Mouse (Mus musculus) kidney, adult 2 months (tissue): ENCODE data around the gene B4galt1. TPM values are rescaled to one million over a fixed set of nuclear protein-coding genes. Genes with fewer than 3 reads are reported as not detected.

Experiments used
- DNase-seq: peaks from one replicate; pipeline ENCODE4 v3.0.0; 2021
- H3K27ac ChIP-seq: fragments of 200-500 bp; 2 replicates; pipeline ENCODE4 v1.5.1; 2012; ENCODE audit warnings: low read depth, low read length, control low read depth, inconsistent platforms; ENCODE audit not compliant: insufficient read depth
- H3K27me3 ChIP-seq: fragments of 200-500 bp; replicated peaks from 2 replicates; pipeline ENCODE4 v1.6.1; 2012; ENCODE audit warnings: mild to moderate bottlenecking, moderate library complexity, low read length, inconsistent platforms; ENCODE audit not compliant: control insufficient read depth, insufficient read depth
- H3K36me3 ChIP-seq: fragments of 200-500 bp; 2 replicates; pipeline ENCODE4 v1.6.1; 2012; ENCODE audit warnings: mild to moderate bottlenecking, moderate library complexity, low read length, inconsistent platforms; ENCODE audit not compliant: control insufficient read depth, insufficient read depth
- H3K4me1 ChIP-seq: fragments of 200-500 bp; 2 replicates; pipeline ENCODE4 v1.6.1; 2011; ENCODE audit warnings: low read length; ENCODE audit not compliant: control insufficient read depth, insufficient read depth
- H3K4me3 ChIP-seq: fragments of 200-500 bp; 2 replicates; pipeline ENCODE4 v1.5.1; 2011; ENCODE audit warnings: mild to moderate bottlenecking, low read depth, low read length, control low read depth; ENCODE audit not compliant: insufficient read depth
- CTCF ChIP-seq: fragments of 200-500 bp; conservative IDR thresholded peaks from 2 replicates; pipeline ENCODE4 v1.5.1; 2011; ENCODE audit warnings: low read depth, mild to moderate bottlenecking, control low read depth, low read length, moderate library complexity, mixed read lengths; ENCODE audit not compliant: insufficient read depth, insufficient read length
- POLR2A ChIP-seq: fragments of 200-500 bp; IDR thresholded peaks from one replicate; pipeline ENCODE4 v1.6.1; 2011; ENCODE audit warnings: low read depth, low read length, control low read depth
- WGBS: fragments of 180-500 bp; shearing (Covaris S2); methylation state at CpG from one replicate; pipeline ENCODE4 v1.1.7; 2018; 5-methylcytosine and 5-hydroxymethylcytosine counted together
- polyA plus RNA-seq: library from polyadenylated mRNA; depleted of rRNA; stranded (reverse); fragments of >200 nt; gene quantifications from 2 replicates; pipeline ENCODE4 v1.2.3, GENCODE M21; 2012; rRNA removed

Gene B4galt1
- polyA plus RNA-seq = 20.1 and 22.2 TPM in 2 replicates

- TF ChIP-seq CTCF (no peak), POLR2A (peak; percentile 69)
- H3K4me3 ChIP-seq = peak within 1 kb of the TSS; percentile 81
- 1% methylated on average over 82 of the region's 83 CpGs for WGBS
- DNase-seq = peak; percentile 99
- no peaks in the 10 kb centered on the region for H3K36me3 ChIP-seq
- peak within 1 kb of the TSS; percentile 93 for H3K27ac ChIP-seq
- H3K27me3 ChIP-seq = no peaks in the 10 kb centered on the region
- H3K4me1 ChIP-seq = peaks cover 14% of the 10 kb centered on the region
These were observed at the start of gene B4galt1 for GRCm38 (mm10) chr4:40853565-40854386. B4galt1 (minus strand) TSS chr4:40854005.

- no peaks in the 10 kb centered on the region for H3K36me3 ChIP-seq
- no peak overlapping the region for H3K27ac ChIP-seq
- no peaks in the 10 kb centered on the region for H3K4me1 ChIP-seq
- H3K4me3 ChIP-seq = no peak overlapping the region
- TF ChIP-seq CTCF = no peak
- no peak for TF ChIP-seq POLR2A
- no peak for DNase-seq
- H3K27me3 ChIP-seq = no peaks in the 10 kb centered on the region
- WGBS = 94% methylated on average over 4 of the region's 4 CpGs
These were observed 46.8 kb upstream of the B4galt1 start for GRCm38 (mm10) chr4:40900612-40901011.

- WGBS = 98% methylated on average over 3 of the region's 3 CpGs
- H3K4me3 ChIP-seq = no peak overlapping the region
- H3K27me3 ChIP-seq = no peaks in the 10 kb centered on the region
- no peaks in the 10 kb centered on the region for H3K36me3 ChIP-seq
- TF ChIP-seq POLR2A (no peak), CTCF (no peak)
- DNase-seq = no peak
- no peaks in the 10 kb centered on the region for H3K4me1 ChIP-seq
- H3K27ac ChIP-seq = no peak overlapping the region
These were observed 46.3 kb upstream of the B4galt1 start for GRCm38 (mm10) chr4:40900071-40900470.

GRCm38 (mm10) chr4:40899264-40899663, 45.5 kb upstream of the B4galt1 start:
- H3K27me3 ChIP-seq = no peaks in the 10 kb centered on the region
- no peak overlapping the region for H3K4me3 ChIP-seq
- no peak for DNase-seq
- H3K27ac ChIP-seq = no peak overlapping the region
- TF ChIP-seq POLR2A (no peak), CTCF (no peak)
- no peaks in the 10 kb centered on the region for H3K4me1 ChIP-seq
- no peaks in the 10 kb centered on the region for H3K36me3 ChIP-seq
- 84% methylated on average over 2 of the region's 2 CpGs for WGBS

GRCm38 (mm10) chr4:40898476-40899044, 44.8 kb upstream of the B4galt1 start:
- 93% methylated on average over 6 of the region's 6 CpGs for WGBS
- no peak overlapping the region for H3K27ac ChIP-seq
- no peak for DNase-seq
- no peak overlapping the region for H3K4me3 ChIP-seq
- no peaks in the 10 kb centered on the region for H3K27me3 ChIP-seq
- TF ChIP-seq POLR2A = no peak
- TF ChIP-seq CTCF = no peak
- no peaks in the 10 kb centered on the region for H3K4me1 ChIP-seq
- no peaks in the 10 kb centered on the region for H3K36me3 ChIP-seq

GRCm38 (mm10) chr4:40895646-40896045, 41.8 kb upstream of the B4galt1 start:
- H3K4me1 ChIP-seq = no peaks in the 10 kb centered on the region
- no peak overlapping the region for H3K4me3 ChIP-seq
- H3K36me3 ChIP-seq = no peaks in the 10 kb centered on the region
- TF ChIP-seq CTCF (0 out of 2 replicates have a peak, but pooled peaks have one; percentile 3), POLR2A (no peak)
- 100% methylated on average over 2 of the region's 2 CpGs for WGBS
- no peak overlapping the region for H3K27ac ChIP-seq
- H3K27me3 ChIP-seq = no peaks in the 10 kb centered on the region
- no peak for DNase-seq

- no peak for TF ChIP-seq POLR2A
- TF ChIP-seq CTCF = no peak
- Histone ChIP-seq H3K27ac (no peak overlapping the region), H3K36me3 (no peaks in the 10 kb centered on the region), H3K4me1 (no peaks in the 10 kb centered on the region), H3K27me3 (no peaks in the 10 kb centered on the region), H3K4me3 (no peak overlapping the region)
- WGBS = 94% methylated on average over 3 of the region's 3 CpGs
- no peak for DNase-seq
These were observed 41.3 kb upstream of the B4galt1 start for GRCm38 (mm10) chr4:40895118-40895517.
